Mouse (Mus musculus): ENCODE data around the gene Map2.

- TF ChIP-seq CTCF (IDR thresholded peaks at IDR 0.05; ENCODE audit: low read depth, low read length) (no peak), TAL1 (conservative IDR thresholded peaks at IDR 0.05; ENCODE audit: low read depth, low read length) (no peak)
Observed at GRCm38 (mm10) chr1:66335724-66336284, 160.7 kb downstream of the Map2 start.

All from G1E (cell line).